Mouse (Mus musculus): ENCODE results near the gene Stk38.

Gene Stk38

GRCm38 (mm10) chr17:28953251-28953650 is 54.5 kb downstream of the Stk38 start:
- DNase-seq (ENCODE audit: low read depth, low spot score): no peak

- DNase-seq (ENCODE audit: low read depth, low spot score): peak; percentile 88
Observed at GRCm38 (mm10) chr17:28951831-28952799, 55.7 kb downstream of the Stk38 start, which contains the start of gene Kctd20. Gene Kctd20 (plus strand): TSS chr17:28951950.

GRCm38 (mm10) chr17:28950751-28951150 is 57.0 kb downstream of the Stk38 start:
- DNase-seq (ENCODE audit: low read depth, low spot score): no peak

GRCm38 (mm10) chr17:28948661-28949060 is 59.1 kb downstream of the Stk38 start:
- DNase-seq (ENCODE audit: low read depth, low spot score): peak; percentile 44

GRCm38 (mm10) chr17:28947011-28947939 is 60.5 kb downstream of the Stk38 start:
- DNase-seq (ENCODE audit: low read depth, low spot score): no peak

- DNase-seq (ENCODE audit: low read depth, low spot score): no peak
Observed at GRCm38 (mm10) chr17:28944481-28944880, 63.3 kb downstream of the Stk38 start.

- DNase-seq (ENCODE audit: low read depth, low spot score): no peak
Observed at GRCm38 (mm10) chr17:28943740-28944139, 64.1 kb downstream of the Stk38 start, which contains the start of gene Pxt1. Gene Pxt1 (minus strand): TSS chr17:28943840.

GRCm38 (mm10) chr17:28942101-28942500 is 65.7 kb downstream of the Stk38 start:
- no peak for DNase-seq (ENCODE audit: low read depth, low spot score)

- DNase-seq (ENCODE audit: low read depth, low spot score): no peak
Observed at GRCm38 (mm10) chr17:28940776-28941555, 66.8 kb downstream of the Stk38 start.

GRCm38 (mm10) chr17:28936622-28937345 is 71.0 kb downstream of the Stk38 start:
- no peak for DNase-seq (ENCODE audit: low read depth, low spot score)

- DNase-seq (ENCODE audit: low read depth, low spot score): no peak
Observed at GRCm38 (mm10) chr17:28936133-28936532, 71.7 kb downstream of the Stk38 start.

- no peak for DNase-seq (ENCODE audit: low read depth, low spot score)
Observed at GRCm38 (mm10) chr17:28934120-28934916, 73.5 kb downstream of the Stk38 start.

GRCm38 (mm10) chr17:28932274-28932673 is 75.5 kb downstream of the Stk38 start:
- no peak for DNase-seq (ENCODE audit: low read depth, low spot score)

GRCm38 (mm10) chr17:28931436-28932211 is 76.2 kb downstream of the Stk38 start:
- DNase-seq (ENCODE audit: low read depth, low spot score): no peak

GRCm38 (mm10) chr17:28930392-28931074 is 77.3 kb downstream of the Stk38 start:
- peak; percentile 93 for DNase-seq (ENCODE audit: low read depth, low spot score)

GRCm38 (mm10) chr17:28929369-28929768 is 78.4 kb downstream of the Stk38 start:
- no peak for DNase-seq (ENCODE audit: low read depth, low spot score)

- no peak for DNase-seq (ENCODE audit: low read depth, low spot score)
Observed at GRCm38 (mm10) chr17:28928004-28928403, 79.8 kb downstream of the Stk38 start.

Data from skeletal muscle tissue, adult 2 months (tissue).